Mouse (Mus musculus): ENCODE measurements around the gene Phf1.

Phf1 gene

DNA sequence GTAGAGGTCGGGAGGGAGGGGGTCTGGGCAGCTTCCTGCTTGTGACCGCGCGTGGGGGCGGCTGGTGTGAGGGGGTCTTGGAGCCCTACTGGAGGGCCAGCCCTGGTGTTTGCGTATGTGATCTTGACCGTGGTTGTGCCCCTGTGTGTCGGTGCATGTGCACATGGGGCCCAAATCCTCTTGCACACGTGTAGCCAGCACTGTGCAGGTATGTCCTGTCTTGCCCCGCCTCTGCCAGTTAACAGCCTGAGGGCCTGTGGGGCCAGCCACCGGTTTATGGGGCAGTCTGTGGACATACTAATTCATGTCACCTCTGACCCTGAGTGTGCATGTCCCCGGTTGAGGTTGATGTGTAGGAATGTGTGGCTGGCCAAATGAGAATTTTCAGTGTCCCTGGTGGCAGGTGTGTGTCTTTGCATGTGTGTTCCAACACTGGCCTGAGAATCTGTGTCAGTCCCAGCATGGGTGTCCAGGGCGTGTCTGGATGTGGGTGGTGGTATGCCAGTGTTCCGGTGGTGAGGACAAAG is 16.3 kb downstream of the Phf1 start:
- intact Hi-C loops (cut with DNase I) = no loop called here

DNA sequence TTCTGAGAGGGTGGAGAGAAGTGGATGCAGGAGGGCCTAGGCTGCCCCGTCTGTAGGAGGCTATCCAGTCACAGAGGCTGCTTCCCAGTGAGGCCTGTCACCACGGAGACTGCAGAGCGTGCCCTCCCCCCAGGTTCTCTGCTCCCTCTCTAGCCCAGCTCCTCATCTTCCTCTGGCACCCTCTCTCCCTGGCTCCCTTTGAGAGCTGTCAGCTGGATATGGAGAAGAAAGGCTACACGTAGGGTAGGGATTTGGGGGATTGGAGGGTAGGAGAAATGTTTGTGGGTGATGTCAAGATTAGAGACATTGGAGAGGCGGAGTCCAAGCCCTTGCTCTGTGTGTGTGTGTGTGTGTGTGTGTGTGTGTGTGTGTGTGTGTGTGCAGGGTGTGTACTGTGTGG is 17.0 kb downstream of the Phf1 start:
- intact Hi-C loops (cut with DNase I) = no loop called here

- intact Hi-C loops (cut with DNase I) = no loop called here
Measured at GRCm38 (mm10) chr17:26950560-26951288, 17.9 kb downstream of the Phf1 start.

GRCm38 (mm10) chr17:26951406-26951805 is 18.6 kb downstream of the Phf1 start:
- intact Hi-C loops (cut with DNase I) = no loop called here

GRCm38 (mm10) chr17:26951952-26952877 is 19.4 kb downstream of the Phf1 start:
- intact Hi-C loops (cut with DNase I) = no loop called here

DNA sequence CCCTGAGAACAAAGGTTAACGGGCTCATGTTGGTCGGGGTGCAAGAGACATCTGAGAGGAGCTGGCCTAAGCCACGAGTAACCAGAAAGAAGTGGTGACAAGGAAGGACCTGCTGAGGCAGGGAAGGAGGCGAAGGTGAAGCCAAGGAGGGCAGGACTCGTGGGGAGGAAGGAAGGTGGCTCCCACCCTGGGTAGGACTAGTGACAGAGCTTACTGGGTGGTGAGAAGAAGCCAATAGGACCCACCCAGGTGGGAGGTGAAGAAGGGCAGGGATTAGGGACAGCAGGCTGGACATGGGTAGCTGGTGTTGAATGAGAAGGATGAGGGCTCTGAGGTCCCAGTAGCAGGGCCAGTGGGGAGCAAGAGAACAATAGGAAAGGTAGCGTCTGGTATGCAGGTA is 20.3 kb downstream of the Phf1 start:
- intact Hi-C loops (cut with DNase I) = no loop called here

DNA sequence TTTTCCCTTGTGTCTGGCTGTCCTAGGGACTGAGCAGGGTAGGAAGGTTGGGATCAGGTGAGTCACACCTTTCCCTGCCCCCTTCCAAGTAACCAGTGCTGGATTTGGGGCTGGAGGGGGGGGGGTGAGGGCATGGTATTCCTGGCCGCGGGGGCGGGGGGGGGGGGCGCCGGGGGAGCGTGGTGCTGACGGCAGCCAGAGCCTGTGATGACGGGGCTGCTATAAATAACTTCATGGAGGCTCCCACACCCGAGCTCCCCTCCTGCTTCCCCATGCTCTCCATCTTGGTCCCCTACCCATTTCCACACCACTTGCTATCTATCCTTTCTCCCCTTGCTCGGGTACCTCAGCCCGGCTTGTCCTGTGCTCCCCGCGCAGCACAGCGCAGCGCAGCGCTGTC is 20.9 kb downstream of the Phf1 start:
- intact Hi-C loops (cut with DNase I) = no loop called here

DNA sequence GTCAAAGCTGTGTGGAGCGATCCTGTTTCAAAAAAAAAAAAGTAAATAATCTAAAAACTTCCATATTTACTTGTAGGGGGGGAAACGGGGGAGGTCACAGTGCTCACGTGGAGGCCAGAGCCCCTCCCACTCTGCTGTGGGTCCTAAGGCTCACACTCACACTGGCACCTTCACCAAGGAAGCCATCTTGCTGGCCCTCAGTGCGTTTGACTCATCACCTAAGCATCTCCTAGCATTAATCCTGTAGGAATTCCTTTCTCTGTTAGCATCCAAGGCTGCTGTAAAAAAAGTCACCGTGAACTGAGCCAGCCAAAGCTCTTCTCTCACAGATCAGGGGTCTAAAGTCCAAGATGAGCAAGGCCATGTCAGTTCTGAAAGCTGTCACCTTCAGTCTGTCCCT is 23.5 kb downstream of the Phf1 start:
- intact Hi-C loops (cut with DNase I) = no loop called here

GRCm38 (mm10) chr17:26956895-26957294 is 24.0 kb downstream of the Phf1 start:
- intact Hi-C loops (cut with DNase I) = no loop called here

DNA sequence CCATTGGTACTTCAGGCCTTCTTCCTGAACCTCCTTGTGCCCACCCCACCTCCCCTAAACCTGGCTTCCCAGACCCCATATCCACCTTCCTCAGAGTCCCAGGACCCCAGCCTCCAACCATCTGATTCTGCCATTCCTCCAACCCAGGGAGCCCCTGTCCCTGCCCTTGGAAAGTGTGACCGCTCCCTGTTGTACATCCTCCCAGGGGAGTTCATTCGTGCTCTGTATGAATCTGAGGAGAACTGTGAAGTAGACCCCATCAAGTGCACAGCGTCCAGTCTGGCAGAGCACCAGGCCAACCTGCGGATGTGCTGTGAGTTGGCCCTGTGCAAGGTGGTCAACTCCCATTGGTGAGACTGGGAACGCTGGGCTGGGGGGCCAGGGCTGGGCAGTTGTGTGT is 25.0 kb downstream of the Phf1 start:
- intact Hi-C loops (cut with DNase I) = no loop called here

GRCm38 (mm10) chr17:26958880-26959279 is 26.0 kb downstream of the Phf1 start:
- intact Hi-C loops (cut with DNase I) = no loop called here

- intact Hi-C loops (cut with DNase I) = no loop called here
Measured at GRCm38 (mm10) chr17:26959815-26960214, 27.0 kb downstream of the Phf1 start.

DNA sequence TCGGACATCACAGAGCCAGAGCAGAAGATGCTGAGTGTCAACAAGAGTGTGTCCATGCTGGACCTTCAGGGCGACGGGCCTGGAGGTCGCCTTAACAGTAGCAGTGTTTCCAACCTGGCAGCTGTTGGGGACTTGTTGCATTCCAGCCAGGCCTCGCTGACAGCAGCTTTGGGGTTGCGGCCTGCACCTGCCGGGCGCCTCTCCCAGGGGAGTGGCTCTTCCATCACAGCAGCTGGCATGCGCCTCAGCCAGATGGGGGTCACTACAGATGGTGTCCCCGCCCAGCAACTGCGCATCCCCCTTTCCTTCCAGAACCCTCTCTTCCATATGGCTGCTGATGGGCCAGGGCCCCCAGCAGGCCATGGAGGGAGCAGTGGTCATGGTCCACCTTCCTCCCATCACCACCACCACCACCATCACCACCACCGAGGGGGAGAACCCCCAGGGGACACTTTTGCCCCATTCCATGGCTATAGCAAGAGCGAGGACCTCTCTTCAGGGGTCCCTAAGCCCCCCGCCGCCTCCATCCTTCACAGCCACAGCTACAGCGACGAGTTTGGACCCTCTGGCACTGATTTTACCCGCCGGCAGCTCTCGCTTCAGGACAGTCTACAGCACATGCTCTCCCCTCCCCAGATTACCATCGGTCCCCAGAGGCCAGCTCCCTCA is 28.9 kb downstream of the Phf1 start:
- intact Hi-C loops (cut with DNase I) = no loop called here

DNA sequence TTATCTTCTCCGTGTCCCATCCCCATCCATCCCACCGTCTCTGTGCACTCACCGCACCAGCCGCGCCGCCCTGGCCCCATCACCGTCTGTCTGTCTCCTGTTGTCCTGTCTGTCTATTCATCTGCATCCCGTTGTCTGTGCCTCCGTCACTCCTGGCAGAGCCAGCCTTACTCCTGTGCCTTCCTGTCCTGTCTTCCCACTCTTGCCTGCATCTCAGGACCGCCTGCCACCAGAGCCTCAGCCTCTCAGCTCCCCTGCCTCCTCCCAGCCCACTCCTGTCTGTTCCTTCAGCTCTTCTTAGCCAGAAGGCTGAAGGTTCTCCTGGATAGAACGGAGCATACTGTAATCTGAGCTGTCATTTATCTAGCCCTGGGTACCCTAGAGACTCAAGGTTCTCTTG is 34.1 kb downstream of the Phf1 start:
- intact Hi-C loops (cut with DNase I) = no loop called here

DNA sequence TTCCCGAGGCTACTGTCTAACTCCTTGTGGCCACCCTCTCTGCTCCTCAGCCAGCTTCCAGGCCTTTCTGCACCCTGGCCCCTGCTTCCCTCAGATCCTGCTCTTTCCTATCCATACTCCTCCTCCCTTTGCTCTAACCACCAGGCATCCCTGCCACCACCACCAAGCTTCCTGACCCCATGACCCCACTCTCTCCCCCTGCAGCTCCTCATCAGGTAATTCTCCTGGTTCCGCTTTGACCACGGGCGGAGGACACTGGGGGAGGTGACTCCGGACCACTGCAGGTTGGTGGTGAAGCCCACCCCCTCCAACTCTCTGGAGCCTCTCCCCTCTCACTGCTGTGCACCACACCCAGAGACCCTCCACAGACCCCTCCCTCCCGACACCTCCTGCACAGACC is 34.6 kb downstream of the Phf1 start:
- intact Hi-C loops (cut with DNase I) = no loop called here

- intact Hi-C loops (cut with DNase I) = no loop called here
Measured at GRCm38 (mm10) chr17:26968200-26968611, 35.4 kb downstream of the Phf1 start.

DNA sequence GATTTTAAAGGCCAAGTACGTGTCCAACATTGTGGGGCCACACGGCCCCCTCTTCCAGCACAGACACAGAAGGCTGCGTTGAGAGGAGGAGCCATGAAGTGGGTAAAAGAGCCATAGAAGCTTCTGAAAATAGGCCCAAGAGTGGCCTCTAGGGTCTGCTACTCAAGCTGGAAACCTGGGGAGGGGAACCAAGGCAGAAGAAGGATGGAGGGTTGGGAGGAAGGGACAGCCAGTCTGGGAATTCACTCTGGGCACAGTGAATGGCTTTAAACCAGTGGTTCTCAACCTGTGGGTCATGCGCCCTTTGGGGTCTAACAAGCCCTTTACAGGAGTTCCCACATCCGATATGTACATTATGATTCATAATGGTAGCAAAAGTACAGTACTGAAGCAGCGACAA is 36.4 kb downstream of the Phf1 start:
- intact Hi-C loops (cut with DNase I) = no loop called here

DNA sequence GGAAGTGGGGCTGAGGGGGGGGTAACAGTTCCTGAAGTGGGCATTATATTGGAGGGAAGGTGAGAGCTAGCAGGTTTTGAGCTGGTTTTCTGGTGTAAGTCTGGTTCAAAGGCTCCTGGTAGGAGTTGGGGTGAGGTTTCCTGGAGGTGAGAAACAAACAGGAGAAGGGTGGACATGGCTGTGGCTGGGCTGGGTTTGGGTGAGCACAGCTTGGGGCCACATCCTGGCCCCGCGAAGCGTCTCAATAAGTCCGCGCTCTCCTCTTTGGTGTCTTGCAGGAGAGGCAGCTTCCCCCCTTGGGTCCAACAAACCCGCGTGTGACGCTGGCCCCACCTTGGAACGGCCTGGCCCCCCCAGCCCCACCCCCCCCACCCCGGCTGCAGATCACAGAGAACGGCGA is 37.4 kb downstream of the Phf1 start:
- intact Hi-C loops (cut with DNase I) = loop anchor here (10.0 kb wide), 1 partner anchor 55 kb away; the partner anchor contains the start of gene Kifc5b

- intact Hi-C loops (cut with DNase I) = loop anchor here (10.0 kb wide), 1 partner anchor 57 kb away; the partner anchor contains the start of gene Kifc5b
Measured at GRCm38 (mm10) chr17:26971247-26971905, 38.5 kb downstream of the Phf1 start.

GRCm38 (mm10) chr17:26972107-26972506 is 39.3 kb downstream of the Phf1 start:
- intact Hi-C loops (cut with DNase I) = loop anchor here (10.0 kb wide), 1 partner anchor 57 kb away; the partner anchor contains the start of gene Kifc5b
